Mouse (Mus musculus) MEL (cell line): ENCODE data around the gene Oasl1. TPM values are rescaled to one million over a fixed set of nuclear protein-coding genes. Genes with fewer than 3 reads are reported as not detected.
A peak's percentile ranks its signal among the peaks of the same experiment; 100 is the strongest.

Source experiments
- DNase-seq: peaks from one replicate; pipeline ENCODE4 v3.0.0; 2011; ENCODE audit warnings: low read depth, low spot score
- H3K27ac ChIP-seq: 2 replicates; pipeline ENCODE4 v1.5.1; 2012; ENCODE audit warnings: low read depth, mild to moderate bottlenecking, control low read depth, low read length, moderate library complexity; ENCODE audit not compliant: control insufficient read depth
- H3K27me3 ChIP-seq, 2 experiments: fragments of 150-350 bp in 1 of 2; sonication (generic) in 1 of 2; 2 replicates each; pipeline ENCODE4 v1.6.1; 2012; ENCODE audit warnings: low read length in 2 of 2, mild to moderate bottlenecking in 2 of 2, improper control_type of control experiment in 1 of 2, moderate library complexity in 1 of 2; ENCODE audit not compliant: insufficient read depth in 2 of 2, control insufficient read depth in 1 of 2
- H3K36me3 ChIP-seq, 2 experiments: 2 replicates each; pipeline ENCODE4 v1.6.1; 2012 to 2014; ENCODE audit warnings: low read length in 2 of 2, improper control_type of control experiment in 1 of 2, inconsistent platforms in 1 of 2, mild to moderate bottlenecking in 1 of 2; ENCODE audit not compliant: insufficient read depth in 2 of 2, control insufficient read depth in 1 of 2
- H3K4me1 ChIP-seq, 2 experiments: fragments of 150-350 bp in 1 of 2; sonication (generic) in 1 of 2; 2 replicates each; pipeline ENCODE4 v1.6.1; 2012; ENCODE audit warnings: low read length in 2 of 2, improper control_type of control experiment in 1 of 2, mild to moderate bottlenecking in 1 of 2; ENCODE audit not compliant: insufficient read depth in 2 of 2, control insufficient read depth in 1 of 2
- H3K4me3 ChIP-seq, 2 experiments: fragments of 150-350 bp in 1 of 2; sonication (generic) in 1 of 2; 2 replicates each; pipeline ENCODE4 v1.5.1; 2012; ENCODE audit warnings: low read depth in 2 of 2, low read length in 2 of 2, mild to moderate bottlenecking in 2 of 2, moderate library complexity in 2 of 2, control low read depth in 1 of 2, improper control_type of control experiment in 1 of 2; ENCODE audit not compliant: control insufficient read depth in 1 of 2, insufficient read depth in 1 of 2
- H3K79me2 ChIP-seq: 2 replicates; pipeline ENCODE4 v1.6.1; 2012; ENCODE audit warnings: mild to moderate bottlenecking, low read length, moderate library complexity; ENCODE audit not compliant: control insufficient read depth, poor library complexity, insufficient read depth
- H3K9ac ChIP-seq: 2 replicates; pipeline ENCODE4 v1.6.1; 2012; ENCODE audit warnings: low read depth, mild to moderate bottlenecking, control low read depth, low read length, moderate library complexity; ENCODE audit not compliant: control insufficient read depth, poor library complexity, severe bottlenecking
- H3K9me3 ChIP-seq: fragments of 150-350 bp; sonication (generic); replicated peaks from 2 replicates; pipeline ENCODE4 v1.6.1; 2012; ENCODE audit warnings: mild to moderate bottlenecking, low read length, improper control_type of control experiment, moderate library complexity; ENCODE audit not compliant: insufficient read depth
- BHLHE40 ChIP-seq: IDR thresholded peaks from 2 replicates; pipeline ENCODE4 v1.6.1; 2012; ENCODE audit warnings: low read depth, mild to moderate bottlenecking, inconsistent platforms, low read length, improper control_type of control experiment, borderline replicate concordance
- CHD1 ChIP-seq: IDR thresholded peaks from 2 replicates; pipeline ENCODE4 v1.6.1; 2012; ENCODE audit warnings: low read depth, mild to moderate bottlenecking, inconsistent platforms, low read length, improper control_type of control experiment
- CHD2 ChIP-seq: IDR thresholded peaks from 2 replicates; pipeline ENCODE4 v1.6.1; 2011; ENCODE audit warnings: low read length, improper control_type of control experiment
- CTCF ChIP-seq, 3 experiments: IDR thresholded peaks in 2 of 3; conservative IDR thresholded peaks in 1 of 3; 2 replicates each; pipeline ENCODE4 v1.5.1; 2011 to 2012; ENCODE audit warnings: low read length in 3 of 3, low read depth in 2 of 3, mild to moderate bottlenecking in 2 of 3, improper control_type of control experiment in 1 of 3, inconsistent platforms in 1 of 3, mixed read lengths in 1 of 3, moderate library complexity in 1 of 3; ENCODE audit not compliant: control insufficient read depth in 1 of 3, insufficient read depth in 1 of 3, poor library complexity in 1 of 3, severe bottlenecking in 1 of 3
- E2F4 ChIP-seq: IDR thresholded peaks from 2 replicates; pipeline ENCODE4 v1.6.1; 2011; ENCODE audit warnings: low read depth, low read length, improper control_type of control experiment, borderline replicate concordance
- ELF1 ChIP-seq: IDR thresholded peaks from 2 replicates; pipeline ENCODE4 v1.6.1; 2014; ENCODE audit warnings: low read depth, mild to moderate bottlenecking, inconsistent platforms, low read length, improper control_type of control experiment, moderate library complexity
- EP300 ChIP-seq, 2 experiments: IDR thresholded peaks; 2 replicates each; pipeline ENCODE4 v1.6.1; 2011; ENCODE audit warnings: improper control_type of control experiment in 2 of 2, low read length in 2 of 2, low read depth in 1 of 2, mild to moderate bottlenecking in 1 of 2
- ETS1 ChIP-seq: IDR thresholded peaks from 2 replicates; pipeline ENCODE4 v1.6.1; 2012; ENCODE audit warnings: low read depth, mild to moderate bottlenecking, inconsistent platforms, low read length, improper control_type of control experiment, moderate library complexity
- GABPA ChIP-seq: IDR thresholded peaks from 2 replicates; pipeline ENCODE4 v1.6.1; 2012; ENCODE audit warnings: low read depth, mild to moderate bottlenecking, inconsistent platforms, low read length, improper control_type of control experiment, moderate library complexity
- GATA1 ChIP-seq: IDR thresholded peaks from 2 replicates; pipeline ENCODE4 v1.6.1; 2011; ENCODE audit warnings: low read depth, low read length, improper control_type of control experiment
- HCFC1 ChIP-seq: IDR thresholded peaks from 2 replicates; pipeline ENCODE4 v1.6.1; 2012; ENCODE audit warnings: low read depth, mild to moderate bottlenecking, inconsistent platforms, low read length, improper control_type of control experiment, moderate library complexity
- JUND ChIP-seq: IDR thresholded peaks from 2 replicates; pipeline ENCODE4 v1.6.1; 2011; ENCODE audit warnings: low read depth, mild to moderate bottlenecking, improper control_type of control experiment, low read length
- KAT2A ChIP-seq: conservative IDR thresholded peaks from 2 replicates; pipeline ENCODE4 v1.6.1; 2012; ENCODE audit warnings: low read depth, low read length, improper control_type of control experiment, inconsistent platforms
- MAFK ChIP-seq: IDR thresholded peaks from 2 replicates; pipeline ENCODE4 v1.6.1; 2011; ENCODE audit warnings: low read depth, mild to moderate bottlenecking, low read length, improper control_type of control experiment, borderline replicate concordance
- MAX ChIP-seq: IDR thresholded peaks from 2 replicates; pipeline ENCODE4 v1.6.1; 2011; ENCODE audit warnings: low read length, improper control_type of control experiment
- MAZ ChIP-seq: IDR thresholded peaks from 2 replicates; pipeline ENCODE4 v1.6.1; 2012; ENCODE audit warnings: low read depth, mild to moderate bottlenecking, inconsistent platforms, low read length, improper control_type of control experiment
- MEF2A ChIP-seq: IDR thresholded peaks from 2 replicates; pipeline ENCODE4 v1.6.1; 2014; ENCODE audit warnings: low read depth, mild to moderate bottlenecking, inconsistent platforms, low read length, improper control_type of control experiment; ENCODE audit not compliant: poor library complexity, insufficient replicate concordance, severe bottlenecking; ENCODE audit errors: extremely low read depth
- MXI1 ChIP-seq: IDR thresholded peaks from 2 replicates; pipeline ENCODE4 v1.6.1; 2011; ENCODE audit warnings: mild to moderate bottlenecking, low read depth, low read length, improper control_type of control experiment
- MYB ChIP-seq: IDR thresholded peaks from 2 replicates; pipeline ENCODE4 v1.6.1; 2011; ENCODE audit warnings: mild to moderate bottlenecking, low read depth, low read length, improper control_type of control experiment
- MYC ChIP-seq: IDR thresholded peaks from 2 replicates; pipeline ENCODE4 v1.6.1; 2011; ENCODE audit warnings: low read depth, mild to moderate bottlenecking, low read length, improper control_type of control experiment, moderate library complexity
- NELFE ChIP-seq: IDR thresholded peaks from 2 replicates; pipeline ENCODE4 v1.6.1; 2011; ENCODE audit warnings: low read depth, low read length, improper control_type of control experiment
- NRF1 ChIP-seq: IDR thresholded peaks from 2 replicates; pipeline ENCODE4 v1.6.1; 2014; ENCODE audit warnings: low read depth, mild to moderate bottlenecking, inconsistent platforms, low read length, improper control_type of control experiment, moderate library complexity; ENCODE audit not compliant: poor library complexity, insufficient read depth, severe bottlenecking
- POLR2A ChIP-seq, 2 experiments: IDR thresholded peaks; 2 replicates each; pipeline ENCODE4 v1.6.1; 2011 to 2012; ENCODE audit warnings: low read length in 2 of 2, mild to moderate bottlenecking in 2 of 2, control low read depth in 1 of 2, improper control_type of control experiment in 1 of 2, low read depth in 1 of 2, moderate library complexity in 1 of 2; ENCODE audit not compliant: control insufficient read depth in 1 of 2, insufficient read depth in 1 of 2, poor library complexity in 1 of 2
- POLR2AphosphoS2 ChIP-seq: IDR thresholded peaks from 2 replicates; pipeline ENCODE4 v1.6.1; 2011; ENCODE audit warnings: low read length, improper control_type of control experiment
- POLR2AphosphoS5 ChIP-seq: IDR thresholded peaks from 2 replicates; pipeline ENCODE4 v1.6.1; 2012; ENCODE audit warnings: low read depth, borderline replicate concordance, mild to moderate bottlenecking, inconsistent platforms, low read length, moderate library complexity, mixed read lengths
- RAD21 ChIP-seq: IDR thresholded peaks from 2 replicates; pipeline ENCODE4 v1.6.1; 2011; ENCODE audit warnings: mild to moderate bottlenecking, low read depth, low read length, improper control_type of control experiment
- RCOR1 ChIP-seq: IDR thresholded peaks from 2 replicates; pipeline ENCODE4 v1.6.1; 2012; ENCODE audit warnings: low read depth, mild to moderate bottlenecking, inconsistent platforms, low read length, improper control_type of control experiment
- SIN3A ChIP-seq: IDR thresholded peaks from 2 replicates; pipeline ENCODE4 v1.6.1; 2012; ENCODE audit warnings: low read length, improper control_type of control experiment, inconsistent platforms
- SMC3 ChIP-seq: IDR thresholded peaks from 2 replicates; pipeline ENCODE4 v1.6.1; 2011; ENCODE audit warnings: low read depth, low read length, improper control_type of control experiment
- TAL1 ChIP-seq: IDR thresholded peaks from 2 replicates; pipeline ENCODE4 v1.6.1; 2012; ENCODE audit warnings: mild to moderate bottlenecking, inconsistent platforms, low read length, moderate library complexity, mixed read lengths
- TBP ChIP-seq: IDR thresholded peaks from 2 replicates; pipeline ENCODE4 v1.8.0; 2011; ENCODE audit warnings: low read depth, low read length, improper control_type of control experiment
- TCF12 ChIP-seq: IDR thresholded peaks from 2 replicates; pipeline ENCODE4 v1.6.1; 2014; ENCODE audit warnings: low read depth, mild to moderate bottlenecking, inconsistent platforms, low read length, improper control_type of control experiment, moderate library complexity
- UBTF ChIP-seq: IDR thresholded peaks from 2 replicates; pipeline ENCODE4 v1.6.1; 2012; ENCODE audit warnings: low read depth, mild to moderate bottlenecking, inconsistent platforms, low read length, improper control_type of control experiment, moderate library complexity, borderline replicate concordance; ENCODE audit not compliant: insufficient read depth
- USF1 ChIP-seq: IDR thresholded peaks from 2 replicates; pipeline ENCODE4 v1.6.1; 2014; ENCODE audit warnings: low read depth, mild to moderate bottlenecking, inconsistent platforms, low read length, improper control_type of control experiment, moderate library complexity
- USF2 ChIP-seq, 2 experiments: IDR thresholded peaks; 2 replicates each; pipeline ENCODE4 v1.6.1; 2011 to 2012; ENCODE audit warnings: improper control_type of control experiment in 2 of 2, low read length in 2 of 2, borderline replicate concordance in 1 of 2, inconsistent platforms in 1 of 2, low read depth in 1 of 2, mild to moderate bottlenecking in 1 of 2; ENCODE audit not compliant: insufficient read depth in 1 of 2
- ZC3H11A ChIP-seq: IDR thresholded peaks from 2 replicates; pipeline ENCODE4 v1.6.1; 2012; ENCODE audit warnings: low read depth, mild to moderate bottlenecking, inconsistent platforms, low read length, improper control_type of control experiment
- ZNF384 ChIP-seq: IDR thresholded peaks from 2 replicates; pipeline ENCODE4 v1.6.1; 2012; ENCODE audit warnings: low read depth, mild to moderate bottlenecking, inconsistent platforms, low read length, improper control_type of control experiment
- polyA plus RNA-seq, 2 experiments: library from polyadenylated mRNA; stranded (reverse) in 1 of 2; unstranded in 1 of 2; fragments of >175 nt in 1 of 2; fragments of >200 nt in 1 of 2; gene quantifications; 2 replicates each; pipeline versions ENCODE4 v1.2.1 to v1.2.4; 2012; ENCODE audit warnings: low replicate concordance in 2 of 2, low read depth in 1 of 2; ENCODE audit not compliant: insufficient read length in 2 of 2, insufficient read depth in 1 of 2, missing spikeins in 1 of 2
- total RNA-seq: library from RNA; depleted of rRNA; stranded (reverse); fragments of 300-350 nt; gene quantifications from 2 replicates; pipeline ENCODE4 v1.2.3, GENCODE M21; 2012

The Oasl1 gene
- total and polyA plus RNA-seq, 3 experiments: 8.2 to 33.3 TPM; not detected in 1

DNA sequence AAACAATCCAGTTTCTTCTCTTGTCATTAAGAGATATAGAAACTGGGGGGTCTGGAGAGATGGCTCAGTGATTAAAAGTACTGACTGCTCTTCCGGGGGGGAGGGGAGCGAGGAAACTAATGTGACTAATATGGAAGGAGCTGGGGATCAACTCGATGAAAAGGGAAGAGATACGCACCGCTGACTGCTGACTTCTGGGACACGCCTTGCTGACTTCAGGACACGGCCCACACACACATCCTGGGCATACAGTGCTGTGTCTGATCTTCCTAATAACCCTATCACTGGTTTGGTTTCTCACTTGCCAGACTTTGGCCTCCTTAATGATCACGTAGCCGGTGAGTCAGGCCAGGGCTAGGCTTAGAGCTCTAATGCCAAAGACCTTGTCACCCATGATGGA, 3.7 kb downstream of the Oasl1 start:
- Histone ChIP-seq H3K79me2 (peaks cover 3% of the 10 kb centered on the region; the same call in 1 of the 2 replicates), H3K4me3 (peak overlapping the region in 1 of 2 experiments; percentile 16; a peak in 2 of 4 replicates)
- TF ChIP-seq JUND: no peak
- no peak for TF ChIP-seq HCFC1
- TF ChIP-seq USF1: no peak
- no peak for TF ChIP-seq UBTF
- 0 out of 2 replicates have a peak, but pooled peaks have one; percentile 47 for TF ChIP-seq MYC
- TF ChIP-seq CTCF (IDR thresholded peaks at IDR 0.05 in 2 of 3, conservative IDR thresholded peaks at IDR 0.05 in 1 of 3; ENCODE audit: control insufficient read depth in 1 of 3, insufficient read depth in 1 of 3, low read depth in 2 of 3, low read length in 3 of 3, poor library complexity in 1 of 3, severe bottlenecking in 1 of 3): no peak
- TF ChIP-seq NRF1: no peak
- no peak; the same call in 1 of the 2 replicates for TF ChIP-seq BHLHE40
- no peak for TF ChIP-seq RAD21
- TF ChIP-seq POLR2AphosphoS2: no peak
- TF ChIP-seq TBP: peak; percentile 66; the same call in 1 of the 2 replicates
- TF ChIP-seq USF2 (IDR thresholded peaks at IDR 0.05; ENCODE audit: borderline replicate concordance in 1 of 2, insufficient read depth in 1 of 2, low read depth in 1 of 2, low read length in 2 of 2): no peak
- TF ChIP-seq MAX: peak; percentile 48
- no peak for TF ChIP-seq POLR2AphosphoS5
- peak in 1 of 2 experiments; percentile 26; a peak in 1 of 4 replicates for TF ChIP-seq POLR2A (IDR thresholded peaks at IDR 0.05; ENCODE audit: control insufficient read depth in 1 of 2, insufficient read depth in 1 of 2, low read depth in 1 of 2, low read length in 2 of 2, poor library complexity in 1 of 2)
- TF ChIP-seq TAL1: no peak
- TF ChIP-seq RCOR1: peak; percentile 42; the same call in 1 of the 2 replicates
- no peak for TF ChIP-seq ZNF384
- no peak for TF ChIP-seq KAT2A
- TF ChIP-seq GABPA: no peak
- TF ChIP-seq NELFE: peak; percentile 48; the same call in 1 of the 2 replicates
- peak; percentile 50; the same call in 1 of the 2 replicates for TF ChIP-seq ETS1
- TF ChIP-seq CHD2: no peak
- no peak for TF ChIP-seq MYB
- peak; percentile 41; the same call in 1 of the 2 replicates for TF ChIP-seq GATA1
- 0 out of 2 replicates have a peak, but pooled peaks have one; percentile 6 for TF ChIP-seq TCF12
- no peak for TF ChIP-seq SMC3
- peak; percentile 44; the same call in 1 of the 2 replicates for TF ChIP-seq MXI1
- no peak for TF ChIP-seq ZC3H11A
- TF ChIP-seq MAFK: no peak
- peak; percentile 52; the same call in 1 of the 2 replicates for TF ChIP-seq SIN3A
- peak; percentile 38 to 42; a peak in 3 of 4 replicates for TF ChIP-seq EP300 (IDR thresholded peaks at IDR 0.05; ENCODE audit: low read depth in 1 of 2, low read length in 2 of 2)
- no peak for TF ChIP-seq MEF2A
- TF ChIP-seq MAZ: peak; percentile 16; the same call in 1 of the 2 replicates
- no peak for TF ChIP-seq E2F4
- no peak for TF ChIP-seq ELF1
- TF ChIP-seq CHD1: no peak

More for the DNA sequence above, 3.7 kb downstream of the Oasl1 start:
- peak; percentile 85 for DNase-seq
- Histone ChIP-seq H3K9me3 (no peaks in the 10 kb centered on the region), H3K27me3 (no peaks in the 10 kb centered on the region), H3K9ac (peak overlapping the region; percentile 36), H3K4me1 (peaks cover 9 to 41% of the 10 kb centered on the region in 2 experiments), H3K36me3 (peaks cover 0 to 32% of the 10 kb centered on the region in 2 experiments; a peak in 2 of 4 replicates), H3K27ac (peak overlapping the region; percentile 91)
